Mouse (Mus musculus) liver, adult (tissue): ENCODE results near the gene Ptpn12.

Source experiments
- GATA4 ChIP-seq: IDR thresholded peaks from 2 replicates; pipeline ENCODE4 v1.6.1; 2014; ENCODE audit warnings: mild to moderate bottlenecking, low read length; ENCODE audit not compliant: insufficient replicate concordance

Gene Ptpn12

DNA sequence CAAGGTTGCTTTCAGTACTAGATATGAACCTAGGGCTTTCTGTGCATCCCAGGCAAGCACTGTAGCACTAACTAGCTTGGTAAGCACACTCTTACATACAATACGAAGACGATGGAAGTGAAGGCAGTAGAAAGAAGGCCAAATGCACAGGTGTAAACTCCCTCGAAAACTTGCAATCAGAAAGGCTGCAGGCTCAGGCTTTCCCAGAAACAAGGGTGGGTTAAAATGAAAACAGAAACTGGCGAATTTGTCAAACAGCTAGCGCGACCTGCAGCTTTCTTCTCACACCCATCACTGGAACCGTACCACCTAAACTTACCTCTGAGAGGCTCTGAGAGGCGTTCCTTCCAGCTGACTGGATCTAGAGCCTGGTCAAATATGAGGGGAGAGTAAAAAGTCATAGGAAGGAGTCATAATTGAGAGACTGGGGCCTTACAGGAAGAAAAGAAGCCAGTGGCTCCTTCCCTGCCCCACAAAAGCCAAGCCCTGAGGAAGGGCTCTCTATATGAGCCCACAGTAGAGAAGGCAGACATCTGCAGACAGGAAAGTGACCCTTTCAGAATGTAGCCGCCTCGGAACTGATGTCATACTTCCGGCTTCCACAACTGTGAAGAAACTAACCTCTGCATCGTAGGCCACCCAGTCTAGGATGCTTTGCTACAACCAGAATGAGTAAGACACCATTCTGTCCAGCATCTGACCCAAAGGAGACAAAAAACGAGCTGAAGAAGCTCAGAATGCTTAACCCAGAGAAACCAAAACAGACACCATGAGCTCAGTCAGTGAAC, 110.6 kb downstream of the Ptpn12 start:
- no peak for TF ChIP-seq GATA4

DNA sequence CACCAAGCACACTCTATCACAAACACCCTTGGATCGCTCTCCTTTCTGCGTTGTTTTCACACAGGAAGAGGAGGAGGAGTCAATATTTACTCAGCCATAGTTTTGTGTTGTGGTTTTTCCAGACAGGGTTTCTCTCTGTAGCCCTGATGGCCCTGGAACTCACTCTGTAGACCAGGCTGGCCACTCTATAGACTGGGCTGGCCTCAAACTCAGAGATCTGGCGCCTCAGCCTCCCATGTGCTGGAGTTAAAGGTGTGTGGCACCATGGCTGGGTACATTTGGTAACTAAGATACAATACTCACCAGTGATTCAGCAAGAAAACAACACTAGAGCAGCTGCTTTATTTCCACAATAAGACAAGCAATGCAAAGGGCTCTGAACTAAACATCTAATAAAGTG, 113.2 kb downstream of the Ptpn12 start:
- no peak for TF ChIP-seq GATA4

DNA sequence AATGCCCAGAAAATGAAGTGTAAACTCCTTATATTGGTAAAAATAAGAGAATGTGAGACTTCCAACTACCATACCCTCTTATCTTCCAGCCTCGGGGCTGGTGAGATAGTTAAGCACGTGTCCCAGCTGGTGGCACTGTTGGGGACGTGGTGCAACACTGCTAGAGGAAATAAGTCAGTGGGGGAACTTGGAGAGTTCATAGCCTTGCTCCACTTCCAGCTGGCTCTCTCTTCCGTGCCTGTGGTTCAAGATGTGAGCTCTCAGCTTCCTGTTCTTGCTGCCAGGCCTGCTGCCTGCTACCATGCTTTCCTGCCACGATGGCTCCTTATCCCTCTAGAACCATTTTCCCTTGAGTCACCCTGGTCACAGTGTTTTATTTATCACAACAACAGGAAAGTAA, 114.5 kb downstream of the Ptpn12 start:
- TF ChIP-seq GATA4, result peak; percentile 26; the same call in 1 of the 2 replicates

DNA sequence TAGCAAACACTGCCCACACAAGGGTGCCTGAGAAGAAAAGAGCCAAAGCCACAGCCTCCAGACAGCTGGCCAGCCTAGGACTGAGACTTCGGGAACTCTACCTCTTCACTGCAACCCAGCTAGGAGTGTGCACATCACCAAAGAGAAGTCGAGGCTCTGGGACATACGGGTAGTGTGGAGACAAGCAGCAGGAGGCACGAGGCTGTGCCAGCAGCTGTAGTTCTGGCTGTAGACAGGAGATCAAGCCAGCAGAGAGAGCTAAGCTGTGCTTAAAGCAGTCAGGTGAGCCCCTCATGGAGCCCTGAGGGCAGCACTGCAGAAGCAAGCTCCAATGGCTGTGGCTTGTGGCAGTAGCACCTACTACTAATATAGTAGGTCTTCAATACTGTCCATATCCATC, 115.0 kb downstream of the Ptpn12 start:
- no peak for TF ChIP-seq GATA4

DNA sequence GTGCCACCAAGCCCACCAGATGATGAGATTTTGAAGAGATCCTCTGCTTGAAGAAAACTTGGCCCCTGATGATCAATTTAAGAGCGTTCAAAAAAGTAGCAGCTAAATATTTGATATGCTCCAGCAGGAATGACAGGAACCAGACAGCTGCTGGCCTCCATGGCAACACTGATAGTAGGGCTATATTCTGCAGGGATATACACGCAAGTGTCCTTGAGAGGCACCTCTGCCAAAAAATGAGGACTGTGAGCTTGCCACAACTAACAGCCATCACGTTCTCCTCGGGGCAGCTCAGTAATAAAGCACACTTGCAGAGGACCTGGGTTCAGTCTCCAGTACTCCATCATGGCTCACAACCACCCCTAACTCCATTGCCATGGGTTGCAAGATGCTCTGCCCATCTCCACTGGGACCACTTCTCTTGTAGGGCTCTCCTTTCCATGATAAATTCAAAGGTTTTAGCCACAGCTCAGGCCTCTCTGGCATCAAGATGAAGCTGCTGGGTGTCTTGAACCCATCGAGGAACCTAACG, 115.6 kb downstream of the Ptpn12 start:
- no peak for TF ChIP-seq GATA4

DNA sequence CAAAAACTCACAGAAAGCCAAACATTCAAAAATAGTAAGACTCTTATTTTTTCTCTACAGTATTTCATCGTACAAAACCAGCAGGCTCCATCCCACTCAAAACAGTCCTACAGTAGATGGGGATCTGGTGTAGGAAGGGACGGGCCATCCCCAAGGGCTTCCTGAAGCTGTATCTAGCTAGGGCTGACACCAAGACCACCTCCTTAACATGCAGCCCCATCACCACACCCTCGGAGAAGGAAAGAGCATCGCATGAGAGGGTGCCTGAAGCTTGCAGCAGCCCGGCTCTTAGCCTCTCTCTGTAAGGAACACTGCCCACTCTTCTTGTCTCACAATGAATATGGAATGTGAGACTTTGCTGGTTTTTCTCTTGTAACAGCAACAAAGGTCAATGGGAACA, 117.2 kb downstream of the Ptpn12 start:
- TF ChIP-seq GATA4, result no peak
